Mouse (Mus musculus): Measurements from ENCODE around the gene Tubb1.

The Tubb1 gene

GRCm38 (mm10) chr2:174443046-174443445, 7.4 kb upstream of the Tubb1 start:
- peak; percentile 37 for DNase-seq (ENCODE audit: low read depth, low spot score)

GRCm38 (mm10) chr2:174444359-174444758, 6.1 kb upstream of the Tubb1 start:
- DNase-seq (ENCODE audit: low read depth, low spot score) = no peak

GRCm38 (mm10) chr2:174445018-174445417, 5.5 kb upstream of the Tubb1 start:
- peak; percentile 46 for DNase-seq (ENCODE audit: low read depth, low spot score)

GRCm38 (mm10) chr2:174446492-174446891, 4.0 kb upstream of the Tubb1 start:
- no peak for DNase-seq (ENCODE audit: low read depth, low spot score)

- no peak for DNase-seq (ENCODE audit: low read depth, low spot score)
Observed at GRCm38 (mm10) chr2:174446905-174447304, 3.6 kb upstream of the Tubb1 start.

GRCm38 (mm10) chr2:174448405-174448804, 2.1 kb upstream of the Tubb1 start:
- DNase-seq (ENCODE audit: low read depth, low spot score) = no peak

- DNase-seq (ENCODE audit: low read depth, low spot score) = peak; percentile 49
Observed at GRCm38 (mm10) chr2:174453681-174454080, 3.2 kb downstream of the Tubb1 start.

- DNase-seq (ENCODE audit: low read depth, low spot score) = no peak
Observed at GRCm38 (mm10) chr2:174459365-174459764, 8.9 kb downstream of the Tubb1 start.

GRCm38 (mm10) chr2:174463370-174463769, 12.9 kb downstream of the Tubb1 start:
- no peak for DNase-seq (ENCODE audit: low read depth, low spot score)

GRCm38 (mm10) chr2:174463789-174464523, 13.5 kb downstream of the Tubb1 start, which contains the start of gene Atp5e:
Gene Atp5e, minus strand, starts transcription at chr2:174464105.
- DNase-seq (ENCODE audit: low read depth, low spot score) = peak; percentile 95

- DNase-seq (ENCODE audit: low read depth, low spot score) = no peak
Observed at GRCm38 (mm10) chr2:174470333-174470732, 19.8 kb downstream of the Tubb1 start.

- no peak for DNase-seq (ENCODE audit: low read depth, low spot score)
Observed at GRCm38 (mm10) chr2:174470786-174471405, 20.4 kb downstream of the Tubb1 start.

GRCm38 (mm10) chr2:174472407-174472806, 21.9 kb downstream of the Tubb1 start:
- peak; percentile 42 for DNase-seq (ENCODE audit: low read depth, low spot score)

GRCm38 (mm10) chr2:174472818-174473549, 22.5 kb downstream of the Tubb1 start, which contains the start of gene Prelid3b:
Gene Prelid3b, minus strand, starts transcription at chr2:174473081.
- peak; percentile 99 for DNase-seq (ENCODE audit: low read depth, low spot score)

GRCm38 (mm10) chr2:174473550-174473927, 23.0 kb downstream of the Tubb1 start:
- no peak for DNase-seq (ENCODE audit: low read depth, low spot score)

- no peak for DNase-seq (ENCODE audit: low read depth, low spot score)
Observed at GRCm38 (mm10) chr2:174477543-174478319, 27.2 kb downstream of the Tubb1 start.

- DNase-seq (ENCODE audit: low read depth, low spot score) = no peak
Observed at GRCm38 (mm10) chr2:174478746-174479145, 28.3 kb downstream of the Tubb1 start.

- DNase-seq (ENCODE audit: low read depth, low spot score) = no peak
Observed at GRCm38 (mm10) chr2:174487005-174487404, 36.5 kb downstream of the Tubb1 start.

GRCm38 (mm10) chr2:174492858-174493257, 42.4 kb downstream of the Tubb1 start:
- no peak for DNase-seq (ENCODE audit: low read depth, low spot score)

GRCm38 (mm10) chr2:174500814-174501503, 50.5 kb downstream of the Tubb1 start:
- DNase-seq (ENCODE audit: low read depth, low spot score) = no peak

- DNase-seq (ENCODE audit: low read depth, low spot score) = no peak
Observed at GRCm38 (mm10) chr2:174501517-174501916, 51.0 kb downstream of the Tubb1 start.

Measured in 3T3-L1 (cell line).